Mouse (Mus musculus): ENCODE results near the gene Pgm2. TPM values are rescaled to one million over a fixed set of nuclear protein-coding genes. Genes with fewer than 3 reads are reported as not detected.

Pgm2 gene
- total RNA-seq (2023) = 10 to 100 TPM; 31.5 to 31.8 TPM

GRCm38 (mm10) chr5:64092748-64093292 is at the start of gene Pgm2:
Pgm2 (plus strand) TSS chr5:64092950.

DNA sequence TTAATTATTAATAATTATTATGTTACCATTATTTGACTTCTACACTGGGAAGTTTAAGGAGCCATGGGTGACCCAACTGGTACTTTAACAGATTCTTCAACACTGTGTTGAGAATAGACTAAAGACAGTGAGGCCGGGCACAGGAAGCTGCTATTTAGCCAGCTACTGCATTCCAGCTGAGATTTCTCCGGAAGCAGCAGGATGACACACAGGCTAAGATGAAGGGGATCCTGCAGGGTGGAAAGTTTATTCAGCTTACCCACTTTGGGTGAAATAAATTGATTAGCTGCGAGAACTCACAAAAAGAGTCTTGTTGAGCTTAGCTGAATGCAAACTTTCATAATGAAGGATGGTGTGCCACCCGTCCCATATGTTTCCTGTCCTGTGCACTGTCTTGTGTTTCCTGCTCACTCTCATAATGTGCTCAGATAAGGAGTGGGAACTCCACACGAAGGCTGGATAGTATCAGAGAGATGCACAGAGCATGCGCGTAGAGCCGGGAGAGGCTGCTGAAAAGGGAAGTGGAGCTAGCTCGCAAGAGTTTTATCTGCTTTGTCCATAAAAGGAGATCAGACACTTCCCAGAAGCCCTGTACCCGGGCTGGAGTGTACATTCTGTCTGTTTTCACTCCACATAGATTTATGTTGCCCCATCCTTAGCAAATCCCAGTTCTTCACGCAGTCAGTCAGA is 63.3 kb downstream of the Pgm2 start, which contains the start of gene Tbc1d1:
Gene Tbc1d1 (plus strand): TSS at position 445 of the 690 bp plus-strand sequence.

Other genes with a start within 250 kb of the Pgm2 start
- gene Rell1, start 124.1 kb upstream of the Pgm2 start, total RNA-seq (2023) = 10 to 100 TPM; 46.0 to 52.3 TPM
- 10 to 100 TPM; 62.5 to 63.5 TPM for gene Tbc1d1, start 63.4 kb downstream of the Pgm2 start, total RNA-seq (2023)